Mouse (Mus musculus) forebrain, embryonic 14.5 days (tissue): Measurements from ENCODE around the gene Dnttip1. TPM values are rescaled to one million over a fixed set of nuclear protein-coding genes. Genes with fewer than 3 reads are reported as not detected.

ENCODE experiments used
- ATAC-seq: fragments of 200-750 bp; cut with Nextera tagmentation; 2 replicates; pipeline ENCODE4 v1.8.0; 2017; ENCODE audit warnings: mild to moderate bottlenecking, moderate library complexity
- DNase-seq: peaks from one replicate; pipeline ENCODE4 v3.0.0-alpha.2; 2015; ENCODE audit warnings: low spot score
- H3K27ac ChIP-seq: fragments of 300-500 bp; sonication (generic); 2 replicates; pipeline ENCODE4 v1.5.1; 2014; ENCODE audit warnings: low read depth, mild to moderate bottlenecking, control low read depth, low read length, moderate library complexity
- H3K27me3 ChIP-seq: fragments of 300-500 bp; sonication (generic); replicated peaks from 2 replicates; pipeline ENCODE4 v1.6.1; 2014; ENCODE audit warnings: low read length, control low read depth, mixed read lengths; ENCODE audit not compliant: control insufficient read depth, insufficient read depth
- H3K36me3 ChIP-seq: fragments of 300-500 bp; sonication (generic); 2 replicates; pipeline ENCODE4 v1.6.1; 2014; ENCODE audit warnings: low read length, control low read depth; ENCODE audit not compliant: control insufficient read depth, insufficient read depth
- H3K4me1 ChIP-seq: fragments of 300-500 bp; sonication (generic); 2 replicates; pipeline ENCODE4 v1.6.1; 2014; ENCODE audit warnings: antibody characterized with exemption, low read length, control low read depth; ENCODE audit not compliant: control insufficient read depth, insufficient read depth
- H3K4me2 ChIP-seq: fragments of 300-500 bp; sonication (generic); 2 replicates; pipeline ENCODE4 v1.6.1; 2014; ENCODE audit warnings: mild to moderate bottlenecking, control low read depth, low read length
- H3K4me3 ChIP-seq: fragments of 300-500 bp; sonication (generic); 2 replicates; pipeline ENCODE4 v1.5.1; 2014; ENCODE audit warnings: low read depth, low read length, control low read depth
- H3K9ac ChIP-seq: fragments of 300-500 bp; sonication (generic); 2 replicates; pipeline ENCODE4 v1.6.1; 2014; ENCODE audit warnings: mild to moderate bottlenecking, low read length, control low read depth, moderate library complexity
- H3K9me3 ChIP-seq: fragments of 300-500 bp; sonication (generic); replicated peaks from 2 replicates; pipeline ENCODE4 v1.6.1; 2016; ENCODE audit warnings: low read length, control low read depth, mixed read lengths; ENCODE audit not compliant: control insufficient read depth
- WGBS: fragments of 180-500 bp; shearing (Covaris S2); extraction: QIAGEN DNeasy Blood & Tissue Kit; methylation state at CpG from one replicate; pipeline ENCODE4 v1.1.7; 2014; 5-methylcytosine and 5-hydroxymethylcytosine counted together
- polyA plus RNA-seq: library from polyadenylated mRNA; unstranded; fragments of >200 nt; fragmentation: Nextera tagmentation; extraction: Ambion mirVana; gene quantifications from 2 replicates; pipeline ENCODE4 v1.2.1, GENCODE M21; 2014

The Dnttip1 gene
- polyA plus RNA-seq, 1 experiment from 2014 or later: 64.9 TPM

DNA sequence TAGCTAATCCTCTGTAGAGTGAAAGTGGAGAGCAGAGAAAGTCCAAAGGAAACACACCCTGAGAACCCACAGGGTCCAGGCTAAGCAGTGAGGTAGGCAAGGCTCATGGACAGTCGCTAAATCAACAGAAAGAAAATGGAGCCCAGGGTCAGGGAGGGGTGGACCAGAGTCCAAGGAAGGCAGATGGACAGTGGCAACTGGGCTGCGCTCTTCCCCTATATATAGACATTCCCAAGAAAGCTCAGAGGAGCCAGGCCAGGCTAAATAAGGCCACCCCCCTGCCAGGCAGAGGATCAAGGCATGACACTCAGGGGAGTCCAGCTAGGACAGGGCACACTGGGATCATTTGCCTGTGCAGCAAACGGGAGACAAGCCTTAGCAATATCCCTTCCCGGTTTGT is 36.1 kb downstream of the Dnttip1 start:
- H3K27ac ChIP-seq: no peak overlapping the region
- no peaks in the 10 kb centered on the region for H3K27me3 ChIP-seq
- no peaks in the 10 kb centered on the region for H3K36me3 ChIP-seq
- H3K4me1 ChIP-seq: peaks cover 6% of the 10 kb centered on the region; the same call in 1 of the 2 replicates
- no peak overlapping the region for H3K4me3 ChIP-seq
- H3K4me2 ChIP-seq: no peak overlapping the region
- WGBS: 77% methylated on average over 4 of the region's 4 CpGs
- ATAC-seq: no peak
- no peak overlapping the region for H3K9ac ChIP-seq
- H3K9me3 ChIP-seq: no peaks in the 10 kb centered on the region
- no peak for DNase-seq

- Histone ChIP-seq H3K4me3 (no peak overlapping the region), H3K4me1 (peaks cover 6% of the 10 kb centered on the region; the same call in 1 of the 2 replicates), H3K4me2 (no peak overlapping the region), H3K9ac (no peak overlapping the region), H3K9me3 (no peaks in the 10 kb centered on the region), H3K27me3 (no peaks in the 10 kb centered on the region), H3K36me3 (0 out of 2 replicates have a peak, but pooled peaks cover 2% of the 10 kb centered on the region), H3K27ac (no peak overlapping the region)
- DNase-seq (no peak), ATAC-seq (no peak)
- 78% methylated on average over 7 of the region's 7 CpGs for WGBS
Measured at GRCm38 (mm10) chr2:164783926-164784581, 38.3 kb downstream of the Dnttip1 start.

DNA sequence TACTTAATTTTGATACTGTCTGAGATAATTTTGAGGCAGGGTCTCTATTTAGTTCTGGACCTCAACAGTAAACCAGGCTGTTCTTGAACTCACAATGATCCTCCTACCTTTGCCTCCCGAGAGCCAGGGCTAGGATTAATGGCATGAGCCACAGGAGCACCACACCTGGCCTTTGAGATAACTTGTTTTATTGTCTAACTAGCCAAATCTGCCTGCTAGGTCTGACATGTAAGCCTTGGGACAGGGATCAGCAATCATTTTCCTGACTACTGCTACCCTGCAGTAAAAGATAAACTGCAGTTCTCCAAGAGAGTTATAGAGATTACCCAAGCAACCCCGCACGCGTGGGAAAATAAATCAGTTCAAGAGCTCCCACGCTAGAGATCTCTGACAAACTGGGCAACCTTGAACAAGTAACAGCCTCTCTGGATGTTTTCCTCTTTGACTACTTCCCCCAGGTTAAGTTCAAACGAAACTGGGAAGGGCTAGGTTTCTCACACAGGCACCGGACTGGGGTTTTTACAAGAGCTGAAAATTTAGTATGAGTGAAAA is 39.2 kb downstream of the Dnttip1 start:
- Histone ChIP-seq H3K4me1 (peaks cover 6% of the 10 kb centered on the region; the same call in 1 of the 2 replicates), H3K9me3 (no peaks in the 10 kb centered on the region), H3K4me2 (peak overlapping the region; percentile 86), H3K27ac (no peak overlapping the region), H3K36me3 (0 out of 2 replicates have a peak, but pooled peaks cover 3% of the 10 kb centered on the region), H3K4me3 (peak overlapping the region; percentile 65), H3K9ac (peak overlapping the region; percentile 81), H3K27me3 (no peaks in the 10 kb centered on the region)
- ATAC-seq: no peak
- no peak for DNase-seq
- WGBS: 13% methylated on average over 7 of the region's 7 CpGs

GRCm38 (mm10) chr2:164785481-164786387 is 40.0 kb downstream of the Dnttip1 start, which contains the start of gene Snx21:
TSS of gene Snx21 (plus strand) at chr2:164785823.
- DNase-seq (peak; percentile 86), ATAC-seq (peak; percentile 94)
- peak within 1 kb of the TSS; percentile 81 for H3K9ac ChIP-seq
- peak within 1 kb of the TSS; percentile 86 for H3K4me2 ChIP-seq
- peak within 1 kb of the TSS; percentile 65 for H3K4me3 ChIP-seq
- under 1% methylated on average over 72 of the region's 89 CpGs for WGBS
- peak within 1 kb of the TSS; percentile 63 for H3K27ac ChIP-seq
- H3K9me3 ChIP-seq: no peaks in the 10 kb centered on the region
- H3K4me1 ChIP-seq: peaks cover 6% of the 10 kb centered on the region; the same call in 1 of the 2 replicates
- H3K27me3 ChIP-seq: no peaks in the 10 kb centered on the region
- 0 out of 2 replicates have a peak, but pooled peaks cover 3% of the 10 kb centered on the region for H3K36me3 ChIP-seq

DNA sequence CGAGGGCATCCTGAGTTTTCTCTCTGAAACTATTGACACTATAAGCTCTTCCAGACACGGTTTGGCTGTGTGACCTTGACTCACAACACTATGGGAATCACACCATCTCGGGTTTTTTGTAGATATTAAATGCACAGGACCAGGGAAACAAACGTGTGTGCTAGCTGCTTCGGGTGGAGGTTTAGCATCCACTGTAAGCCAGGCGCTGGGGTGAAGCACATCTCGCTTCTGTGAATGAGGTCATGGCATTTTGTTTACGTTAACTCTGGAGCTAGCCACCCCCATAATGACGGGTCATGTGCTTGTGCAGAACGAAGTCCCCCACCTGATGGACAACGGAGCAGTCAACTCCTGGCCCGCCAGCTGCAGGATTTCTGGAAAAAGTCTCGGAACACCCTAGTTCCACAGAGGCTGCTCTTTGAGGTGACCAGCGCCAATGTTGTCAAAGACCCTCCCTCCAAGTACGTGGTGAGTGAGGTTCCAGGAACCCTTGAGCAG is 40.7 kb downstream of the Dnttip1 start:
- peak overlapping the region; percentile 81 for H3K9ac ChIP-seq
- H3K27ac ChIP-seq: no peak overlapping the region
- peaks cover 6% of the 10 kb centered on the region; the same call in 1 of the 2 replicates for H3K4me1 ChIP-seq
- 12% methylated on average over 15 of the region's 15 CpGs for whole genome bisulfite sequencing
- no peaks in the 10 kb centered on the region for H3K9me3 ChIP-seq
- ATAC-seq (peak; percentile 14; the same call in 1 of the 2 replicates), DNase-seq (no peak)
- peak overlapping the region; percentile 86 for H3K4me2 ChIP-seq
- H3K36me3 ChIP-seq: peaks cover 7% of the 10 kb centered on the region; the same call in 1 of the 2 replicates
- no peaks in the 10 kb centered on the region for H3K27me3 ChIP-seq
- peak overlapping the region; percentile 65 for H3K4me3 ChIP-seq

DNA sequence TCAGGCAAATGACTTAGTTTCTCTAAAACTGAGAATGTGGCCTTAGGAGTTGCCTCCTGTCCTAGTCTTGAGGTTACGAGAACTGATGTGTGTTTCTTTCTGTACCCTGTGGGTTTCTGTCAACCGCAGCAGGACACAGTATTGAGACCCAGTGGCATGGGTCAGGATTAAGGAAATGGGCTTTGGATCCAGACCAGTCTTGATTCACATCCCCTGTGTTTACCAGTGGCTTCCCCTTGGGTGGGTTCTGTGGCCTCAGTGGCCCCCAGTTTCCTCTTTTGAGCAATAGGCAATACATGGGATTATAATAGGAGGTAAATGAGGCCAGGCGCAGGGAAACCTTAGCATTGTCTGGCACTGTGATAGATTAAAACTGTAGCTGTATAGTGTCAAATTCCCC is 41.2 kb downstream of the Dnttip1 start:
- Histone ChIP-seq H3K27ac (no peak overlapping the region), H3K27me3 (no peaks in the 10 kb centered on the region), H3K4me3 (0 out of 2 replicates have a peak overlapping the region, but pooled peaks have one; percentile 65), H3K9ac (0 out of 2 replicates have a peak overlapping the region, but pooled peaks have one; percentile 21), H3K4me2 (peak overlapping the region; percentile 86; the same call in 1 of the 2 replicates), H3K36me3 (peaks cover 13% of the 10 kb centered on the region), H3K4me1 (peaks cover 6% of the 10 kb centered on the region; the same call in 1 of the 2 replicates), H3K9me3 (no peaks in the 10 kb centered on the region)
- DNase-seq: no peak
- 87% methylated on average over 3 of the region's 3 CpGs for WGBS
- no peak for ATAC-seq

GRCm38 (mm10) chr2:164787779-164788178 is 42.0 kb downstream of the Dnttip1 start:
- no peak for DNase-seq
- no peak for ATAC-seq
- Histone ChIP-seq H3K27me3 (no peaks in the 10 kb centered on the region), H3K36me3 (peaks cover 20% of the 10 kb centered on the region), H3K9ac (no peak overlapping the region), H3K27ac (no peak overlapping the region), H3K4me3 (no peak overlapping the region), H3K4me2 (no peak overlapping the region), H3K9me3 (no peaks in the 10 kb centered on the region), H3K4me1 (peaks cover 6% of the 10 kb centered on the region; the same call in 1 of the 2 replicates)
- 86% methylated on average over 10 of the region's 10 CpGs for WGBS

- peaks cover 6% of the 10 kb centered on the region; the same call in 1 of the 2 replicates for H3K4me1 ChIP-seq
- WGBS: 76% methylated on average over 4 of the region's 4 CpGs
- H3K4me3 ChIP-seq: no peak overlapping the region
- no peak for ATAC-seq
- H3K4me2 ChIP-seq: no peak overlapping the region
- no peak for DNase-seq
- H3K9ac ChIP-seq: no peak overlapping the region
- H3K27ac ChIP-seq: no peak overlapping the region
- H3K27me3 ChIP-seq: no peaks in the 10 kb centered on the region
- peaks cover 26% of the 10 kb centered on the region for H3K36me3 ChIP-seq
- no peaks in the 10 kb centered on the region for H3K9me3 ChIP-seq
Measured at GRCm38 (mm10) chr2:164788411-164788810, 42.6 kb downstream of the Dnttip1 start.
